Mouse (Mus musculus): ENCODE results near the gene Gm2056.
"Not testable (repeated sequence)": the region's sequence is repeated elsewhere in the genome, so short reads cannot be mapped to it uniquely, and the experiment has no call there.

DNA sequence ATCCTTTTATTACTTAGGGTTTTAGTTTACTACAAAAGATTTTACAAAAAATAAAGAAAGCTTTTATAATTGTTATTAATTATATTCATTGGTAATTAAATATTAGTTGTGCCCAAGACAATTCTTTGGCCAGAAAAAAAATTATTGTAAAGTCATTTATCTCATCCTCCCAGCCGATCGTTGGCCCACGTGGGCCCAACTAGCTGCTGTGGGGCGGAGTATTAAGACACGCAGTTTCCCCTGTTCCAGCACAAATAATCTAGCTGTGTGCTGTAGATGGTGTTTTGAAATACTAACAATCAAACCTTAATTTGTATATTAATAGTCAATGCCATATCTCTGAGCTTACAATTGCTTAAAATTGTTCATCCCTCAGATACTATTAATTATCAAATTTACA lies 5.4 kb downstream of the Gm2056 start:
- TF ChIP-seq POLR2AphosphoS5 (IDR thresholded peaks at IDR 0.05; ENCODE audit: insufficient replicate concordance, low read depth, low read length); CTCF (IDR thresholded peaks at IDR 0.05; ENCODE audit: low read depth, low read length); GATA1 (IDR thresholded peaks at IDR 0.05; ENCODE audit: borderline replicate concordance, low read length): not testable (repeated sequence)
